Mouse (Mus musculus): ENCODE data around the gene Tmem107. TPM values are rescaled to one million over a fixed set of nuclear protein-coding genes. Genes with fewer than 3 reads are reported as not detected.

Gene Tmem107
- total RNA-seq, 1 experiment, result 38.8 TPM

DNA sequence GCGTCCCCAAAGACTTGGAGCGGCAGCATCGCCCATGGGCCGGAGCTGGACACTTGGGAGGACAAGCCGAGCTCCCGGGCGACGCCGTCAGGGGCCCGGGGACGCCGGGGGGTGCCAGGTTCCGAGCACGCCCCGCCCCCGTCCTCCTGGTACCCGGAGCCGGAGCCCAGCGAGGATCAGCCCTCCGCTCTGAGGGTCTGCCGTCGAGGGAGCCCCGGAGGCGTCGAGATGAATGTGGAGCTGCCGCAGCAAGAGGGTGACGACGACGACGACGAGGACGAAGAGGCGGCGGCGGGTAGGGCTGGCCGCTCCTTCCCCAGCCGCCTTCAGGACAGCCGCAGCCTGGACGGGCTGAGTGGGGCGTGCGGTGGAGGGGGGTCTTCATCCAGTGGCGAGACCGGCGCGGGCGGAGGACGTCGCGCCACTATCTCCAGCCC, 10.6 kb upstream of the Tmem107 start:
- TF ChIP-seq ZNF384 (IDR thresholded peaks at IDR 0.05; ENCODE audit: low read depth, low read length) (no peak), ZC3H11A (IDR thresholded peaks at IDR 0.05; ENCODE audit: borderline replicate concordance, low read depth, low read length) (no peak), HCFC1 (IDR thresholded peaks at IDR 0.05; ENCODE audit: borderline replicate concordance, insufficient read depth, low read length) (no peak), MAFK (IDR thresholded peaks at IDR 0.05; ENCODE audit: insufficient read depth, low read depth, low read length) (no peak), CHD2 (IDR thresholded peaks at IDR 0.05; ENCODE audit: low read depth, low read length) (no peak)
- Histone ChIP-seq H3K9ac (ENCODE audit: insufficient read depth, low read depth, low read length, poor library complexity, severe bottlenecking) (peak overlapping the region; percentile 77), H3K4me1 (ENCODE audit: control insufficient read depth in 2 of 2, insufficient read depth in 2 of 2, low read length in 2 of 2, poor library complexity in 1 of 2) (peaks cover 0 to 3% of the 10 kb centered on the region in 2 experiments; a peak in 1 of 4 replicates), H3K4me3 (ENCODE audit: insufficient read depth in 1 of 2, low read depth in 1 of 2, low read length in 2 of 2, poor library complexity in 1 of 2, severe bottlenecking in 1 of 2) (peak overlapping the region; percentile 82 to 89), H3K9me3 (ENCODE audit: control insufficient read depth, insufficient read depth, low read depth, low read length) (no peaks in the 10 kb centered on the region), H3K36me3 (ENCODE audit: control insufficient read depth, insufficient read depth, low read length, poor library complexity, severe bottlenecking) (no peaks in the 10 kb centered on the region), H3K27ac (ENCODE audit: insufficient read depth, low read depth, low read length, poor library complexity, severe bottlenecking) (no peak overlapping the region)
- no peak for DNase-seq (ENCODE audit: low read depth, low spot score)
- in situ Hi-C loops (cut with MboI; ENCODE audit: low sequenced_read_pairs in 2 of 2, unreplicated experiment in 2 of 2), result loop anchor here in 1 of 2 experiments (5.0 kb wide), 1 partner anchor 67 kb away; the partner anchor contains the start of gene Aloxe3

DNA sequence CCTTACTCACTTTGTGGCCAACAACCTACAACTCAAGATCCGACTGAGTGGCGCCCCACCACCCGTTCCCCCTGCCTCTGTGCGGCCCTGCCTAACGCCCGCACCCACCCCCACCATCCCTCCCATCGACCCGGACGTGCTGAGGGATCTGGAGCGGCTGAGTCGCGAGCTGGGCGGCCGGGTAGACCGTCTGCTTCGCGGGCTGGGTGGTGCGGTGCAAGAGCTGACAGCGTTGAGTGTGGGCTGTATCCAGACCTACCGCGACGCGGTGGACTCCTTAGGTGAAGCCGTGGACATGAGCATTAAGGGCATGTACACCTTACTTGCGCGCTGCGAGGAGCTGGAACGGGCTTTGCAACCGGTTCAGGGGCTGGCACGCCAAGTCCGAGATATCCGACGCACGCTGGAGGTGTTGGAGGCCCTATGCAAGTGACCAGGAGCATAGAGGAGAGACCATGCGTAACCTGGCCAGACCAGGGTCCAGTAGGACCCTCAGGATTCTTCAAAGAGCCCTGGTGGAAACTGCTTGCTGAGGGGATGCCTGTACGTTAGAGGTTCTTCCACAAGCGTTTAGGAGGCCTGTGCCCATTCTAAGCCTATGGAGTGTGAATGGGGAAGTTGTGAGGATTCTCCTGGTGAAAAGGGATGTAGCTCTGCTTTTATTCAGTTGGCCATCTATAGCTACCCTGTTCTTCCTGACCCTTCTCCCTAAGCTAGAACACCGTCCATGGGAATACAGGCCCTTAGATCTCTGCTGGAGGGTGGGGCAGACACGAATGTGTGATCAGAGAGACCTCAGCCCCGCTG, 10.0 kb upstream of the Tmem107 start:
- in situ Hi-C loops (cut with MboI; ENCODE audit: low sequenced_read_pairs in 2 of 2, unreplicated experiment in 2 of 2), result loop anchor here in 1 of 2 experiments (5.0 kb wide), 1 partner anchor 67 kb away; the partner anchor contains the start of gene Aloxe3
- peak overlapping the region; percentile 82 to 89 for H3K4me3 ChIP-seq (ENCODE audit: insufficient read depth in 1 of 2, low read depth in 1 of 2, low read length in 2 of 2, poor library complexity in 1 of 2, severe bottlenecking in 1 of 2)
- H3K27ac ChIP-seq (ENCODE audit: insufficient read depth, low read depth, low read length, poor library complexity, severe bottlenecking), result no peak overlapping the region
- H3K9ac ChIP-seq (ENCODE audit: insufficient read depth, low read depth, low read length, poor library complexity, severe bottlenecking), result peak overlapping the region; percentile 77
- no peaks in the 10 kb centered on the region for H3K36me3 ChIP-seq (ENCODE audit: control insufficient read depth, insufficient read depth, low read length, poor library complexity, severe bottlenecking)
- no peaks in the 10 kb centered on the region for H3K9me3 ChIP-seq (ENCODE audit: control insufficient read depth, insufficient read depth, low read depth, low read length)
- H3K4me1 ChIP-seq (ENCODE audit: control insufficient read depth in 2 of 2, insufficient read depth in 2 of 2, low read length in 2 of 2, poor library complexity in 1 of 2), result peaks cover 0 to 3% of the 10 kb centered on the region in 2 experiments; a peak in 1 of 4 replicates
- TF ChIP-seq HCFC1 (IDR thresholded peaks at IDR 0.05; ENCODE audit: borderline replicate concordance, insufficient read depth, low read length) (no peak), CHD2 (IDR thresholded peaks at IDR 0.05; ENCODE audit: low read depth, low read length) (no peak)
- no peak for DNase-seq (ENCODE audit: low read depth, low spot score)

- no peak for DNase-seq (ENCODE audit: low read depth, low spot score)
- Histone ChIP-seq H3K36me3 (ENCODE audit: control insufficient read depth, insufficient read depth, low read length, poor library complexity, severe bottlenecking) (no peaks in the 10 kb centered on the region), H3K4me3 (ENCODE audit: insufficient read depth in 1 of 2, low read depth in 1 of 2, low read length in 2 of 2, poor library complexity in 1 of 2, severe bottlenecking in 1 of 2) (peak overlapping the region; percentile 82 to 89; a peak in 2 of 4 replicates), H3K9me3 (ENCODE audit: control insufficient read depth, insufficient read depth, low read depth, low read length) (no peaks in the 10 kb centered on the region), H3K27ac (ENCODE audit: insufficient read depth, low read depth, low read length, poor library complexity, severe bottlenecking) (no peak overlapping the region), H3K4me1 (ENCODE audit: control insufficient read depth in 2 of 2, insufficient read depth in 2 of 2, low read length in 2 of 2, poor library complexity in 1 of 2) (peaks cover 0 to 3% of the 10 kb centered on the region in 2 experiments; a peak in 1 of 4 replicates), H3K9ac (ENCODE audit: insufficient read depth, low read depth, low read length, poor library complexity, severe bottlenecking) (no peak overlapping the region)
- TF ChIP-seq ZC3H11A (IDR thresholded peaks at IDR 0.05; ENCODE audit: borderline replicate concordance, low read depth, low read length) (no peak), MAFK (IDR thresholded peaks at IDR 0.05; ENCODE audit: insufficient read depth, low read depth, low read length) (no peak), CHD2 (IDR thresholded peaks at IDR 0.05; ENCODE audit: low read depth, low read length) (no peak)
- in situ Hi-C loops (cut with MboI; ENCODE audit: low sequenced_read_pairs in 2 of 2, unreplicated experiment in 2 of 2), result loop anchor here in 1 of 2 experiments (5.0 kb wide), 1 partner anchor 66 kb away; the partner anchor contains the start of gene Aloxe3
Observed at GRCm38 (mm10) chr11:69061255-69061912, 9.2 kb upstream of the Tmem107 start.

DNA sequence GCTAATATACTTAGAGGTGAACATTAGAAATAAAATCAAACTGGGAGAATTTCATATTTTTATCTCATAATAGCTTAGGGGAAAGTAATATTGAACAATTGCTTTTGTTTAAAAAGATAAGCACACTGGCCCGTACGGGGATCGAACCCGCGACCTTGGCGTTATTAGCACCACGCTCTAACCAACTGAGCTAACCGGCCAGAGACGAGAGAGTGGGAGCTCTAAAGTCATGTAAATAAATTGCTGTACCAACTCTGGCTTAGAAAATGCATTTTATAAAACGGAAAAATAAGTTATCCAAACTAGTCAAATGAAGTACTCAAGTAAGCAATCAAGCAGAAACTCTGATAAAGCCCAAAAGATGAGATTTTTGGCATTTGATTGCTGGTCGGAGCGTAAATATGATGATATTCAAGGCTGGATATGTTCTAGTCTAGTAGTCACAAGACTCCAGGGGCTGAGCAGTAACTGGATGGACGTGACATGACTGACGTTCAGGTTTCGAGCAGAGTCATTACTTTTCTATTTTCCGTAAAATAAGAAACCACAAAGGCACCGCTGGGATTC, 8.3 kb upstream of the Tmem107 start:
- peaks cover 2 to 3% of the 10 kb centered on the region in 2 experiments; a peak in 2 of 4 replicates for H3K4me1 ChIP-seq (ENCODE audit: control insufficient read depth in 2 of 2, insufficient read depth in 2 of 2, low read length in 2 of 2, poor library complexity in 1 of 2)
- H3K36me3 ChIP-seq (ENCODE audit: control insufficient read depth, insufficient read depth, low read length, poor library complexity, severe bottlenecking), result no peaks in the 10 kb centered on the region
- peak overlapping the region; percentile 68 to 88 for H3K4me3 ChIP-seq (ENCODE audit: insufficient read depth in 1 of 2, low read depth in 1 of 2, low read length in 2 of 2, poor library complexity in 1 of 2, severe bottlenecking in 1 of 2)
- no peak overlapping the region for H3K27ac ChIP-seq (ENCODE audit: insufficient read depth, low read depth, low read length, poor library complexity, severe bottlenecking)
- DNase-seq (ENCODE audit: low read depth, low spot score), result no peak
- in situ Hi-C loops (cut with MboI; ENCODE audit: low sequenced_read_pairs in 2 of 2, unreplicated experiment in 2 of 2), result loop anchor here in 1 of 2 experiments (5.0 kb wide), 1 partner anchor 65 kb away; the partner anchor contains the start of gene Aloxe3
- no peaks in the 10 kb centered on the region for H3K9me3 ChIP-seq (ENCODE audit: control insufficient read depth, insufficient read depth, low read depth, low read length)
- TF ChIP-seq ZNF384 (IDR thresholded peaks at IDR 0.05; ENCODE audit: low read depth, low read length) (no peak), MAFK (IDR thresholded peaks at IDR 0.05; ENCODE audit: insufficient read depth, low read depth, low read length) (peak; percentile 89), HCFC1 (IDR thresholded peaks at IDR 0.05; ENCODE audit: borderline replicate concordance, insufficient read depth, low read length) (0 out of 2 replicates have a peak, but pooled peaks have one; percentile 9)
- no peak overlapping the region for H3K9ac ChIP-seq (ENCODE audit: insufficient read depth, low read depth, low read length, poor library complexity, severe bottlenecking)
